Mouse (Mus musculus): ENCODE measurements around the gene Smg1. TPM values are rescaled to one million over a fixed set of nuclear protein-coding genes. Genes with fewer than 3 reads are reported as not detected.

Gene Smg1
- total and polyA plus RNA-seq, 3 experiments, result 19.9 to 121 (median 53.5) TPM

GRCm38 (mm10) chr7:118252979-118253378 lies 9.5 kb upstream of the Smg1 start:
- H3K27me3 ChIP-seq (ENCODE audit: insufficient read depth, low read length), result peaks cover 21% of the 10 kb centered on the region
- H3K36me3 ChIP-seq (replicated peaks), result no peaks in the 10 kb centered on the region
- H3K4me3 ChIP-seq (ENCODE audit: low read depth, low read length), result no peak overlapping the region
- DNase-seq (ENCODE audit: low spot score), result no peak
- peaks cover 3% of the 10 kb centered on the region; the same call in 1 of the 2 replicates for H3K4me1 ChIP-seq (ENCODE audit: insufficient read depth, low read depth, low read length)
- ATAC-seq (ENCODE audit: extremely low read depth, insufficient number of reproducible peaks, low FRiP score, poor library complexity, severe bottlenecking), result no peak
- H3K9me3 ChIP-seq (replicated peaks), result no peaks in the 10 kb centered on the region
- TF ChIP-seq GATA1 (IDR thresholded peaks at IDR 0.05; ENCODE audit: borderline replicate concordance, low read length) (no peak), TAL1 (conservative IDR thresholded peaks at IDR 0.05; ENCODE audit: low read depth, low read length) (no peak), CTCF (IDR thresholded peaks at IDR 0.05; ENCODE audit: low read depth, low read length) (no peak), POLR2AphosphoS5 (IDR thresholded peaks at IDR 0.05; ENCODE audit: insufficient replicate concordance, low read depth, low read length) (no peak), GATA2 (IDR thresholded peaks at IDR 0.05; ENCODE audit: borderline replicate concordance, low read depth, low read length) (no peak)

DNA sequence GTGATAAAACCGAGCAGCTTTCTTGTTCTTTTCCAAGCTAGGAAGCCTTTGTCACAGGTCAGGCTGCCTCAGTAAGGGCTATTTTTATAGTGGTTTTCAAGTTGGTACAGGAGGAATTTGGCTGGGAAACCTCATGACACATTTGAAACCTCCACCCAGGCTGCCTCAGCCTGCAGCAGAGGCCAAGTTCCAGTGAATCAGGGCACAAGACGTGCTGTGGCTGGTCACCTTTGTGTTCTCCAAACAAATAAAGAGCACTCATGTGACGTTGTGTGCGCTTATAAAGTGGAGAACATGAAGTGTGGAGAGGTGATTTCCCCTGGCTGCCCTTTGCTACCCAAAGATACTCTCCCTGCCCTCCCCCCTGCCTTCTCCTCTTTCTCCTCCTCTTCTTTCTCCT lies 8.9 kb upstream of the Smg1 start:
- Histone ChIP-seq H3K4me1 (ENCODE audit: insufficient read depth, low read depth, low read length) (peaks cover 3% of the 10 kb centered on the region; the same call in 1 of the 2 replicates), H3K9me3 (replicated peaks) (no peaks in the 10 kb centered on the region), H3K4me3 (ENCODE audit: low read depth, low read length) (no peak overlapping the region), H3K27me3 (ENCODE audit: insufficient read depth, low read length) (peaks cover 22% of the 10 kb centered on the region), H3K36me3 (replicated peaks) (no peaks in the 10 kb centered on the region)
- DNase-seq (ENCODE audit: low spot score) (no peak), ATAC-seq (ENCODE audit: extremely low read depth, insufficient number of reproducible peaks, low FRiP score, poor library complexity, severe bottlenecking) (no peak)
- TF ChIP-seq CTCF (IDR thresholded peaks at IDR 0.05; ENCODE audit: low read depth, low read length) (no peak), TAL1 (conservative IDR thresholded peaks at IDR 0.05; ENCODE audit: low read depth, low read length) (no peak), GATA1 (IDR thresholded peaks at IDR 0.05; ENCODE audit: borderline replicate concordance, low read length) (no peak), GATA2 (IDR thresholded peaks at IDR 0.05; ENCODE audit: borderline replicate concordance, low read depth, low read length) (no peak), POLR2AphosphoS5 (IDR thresholded peaks at IDR 0.05; ENCODE audit: insufficient replicate concordance, low read depth, low read length) (no peak)

- no peak for TF ChIP-seq POLR2AphosphoS5 (IDR thresholded peaks at IDR 0.05; ENCODE audit: insufficient replicate concordance, low read depth, low read length)
- no peak for TF ChIP-seq CTCF (IDR thresholded peaks at IDR 0.05; ENCODE audit: low read depth, low read length)
- TF ChIP-seq TAL1 (conservative IDR thresholded peaks at IDR 0.05; ENCODE audit: low read depth, low read length), result no peak
- no peak for TF ChIP-seq GATA2 (IDR thresholded peaks at IDR 0.05; ENCODE audit: borderline replicate concordance, low read depth, low read length)
- no peak for TF ChIP-seq GATA1 (IDR thresholded peaks at IDR 0.05; ENCODE audit: borderline replicate concordance, low read length)
- no peaks in the 10 kb centered on the region for H3K36me3 ChIP-seq (replicated peaks)
- peaks cover 3% of the 10 kb centered on the region; the same call in 1 of the 2 replicates for H3K4me1 ChIP-seq (ENCODE audit: insufficient read depth, low read depth, low read length)
- no peaks in the 10 kb centered on the region for H3K9me3 ChIP-seq (replicated peaks)
- H3K27me3 ChIP-seq (ENCODE audit: insufficient read depth, low read length), result peaks cover 22% of the 10 kb centered on the region
- ATAC-seq (ENCODE audit: extremely low read depth, insufficient number of reproducible peaks, low FRiP score, poor library complexity, severe bottlenecking) (no peak), DNase-seq (ENCODE audit: low spot score) (no peak)
- H3K4me3 ChIP-seq (ENCODE audit: low read depth, low read length), result no peak overlapping the region
Measured at GRCm38 (mm10) chr7:118251392-118252170, 8.1 kb upstream of the Smg1 start.

GRCm38 (mm10) chr7:118250482-118251160 lies 7.2 kb upstream of the Smg1 start:
- H3K27me3 ChIP-seq (ENCODE audit: insufficient read depth, low read length), result peaks cover 22% of the 10 kb centered on the region
- ATAC-seq (ENCODE audit: extremely low read depth, insufficient number of reproducible peaks, low FRiP score, poor library complexity, severe bottlenecking) (no peak), DNase-seq (ENCODE audit: low spot score) (no peak)
- no peak overlapping the region for H3K4me3 ChIP-seq (ENCODE audit: low read depth, low read length)
- H3K36me3 ChIP-seq (replicated peaks), result no peaks in the 10 kb centered on the region
- H3K4me1 ChIP-seq (ENCODE audit: insufficient read depth, low read depth, low read length), result peaks cover 3% of the 10 kb centered on the region; the same call in 1 of the 2 replicates
- H3K9me3 ChIP-seq (replicated peaks), result no peaks in the 10 kb centered on the region
- no peak for TF ChIP-seq TAL1 (conservative IDR thresholded peaks at IDR 0.05; ENCODE audit: low read depth, low read length)
- TF ChIP-seq POLR2AphosphoS5 (IDR thresholded peaks at IDR 0.05; ENCODE audit: insufficient replicate concordance, low read depth, low read length), result no peak
- no peak for TF ChIP-seq CTCF (IDR thresholded peaks at IDR 0.05; ENCODE audit: low read depth, low read length)
- no peak for TF ChIP-seq GATA1 (IDR thresholded peaks at IDR 0.05; ENCODE audit: borderline replicate concordance, low read length)
- TF ChIP-seq GATA2 (IDR thresholded peaks at IDR 0.05; ENCODE audit: borderline replicate concordance, low read depth, low read length), result no peak

DNA sequence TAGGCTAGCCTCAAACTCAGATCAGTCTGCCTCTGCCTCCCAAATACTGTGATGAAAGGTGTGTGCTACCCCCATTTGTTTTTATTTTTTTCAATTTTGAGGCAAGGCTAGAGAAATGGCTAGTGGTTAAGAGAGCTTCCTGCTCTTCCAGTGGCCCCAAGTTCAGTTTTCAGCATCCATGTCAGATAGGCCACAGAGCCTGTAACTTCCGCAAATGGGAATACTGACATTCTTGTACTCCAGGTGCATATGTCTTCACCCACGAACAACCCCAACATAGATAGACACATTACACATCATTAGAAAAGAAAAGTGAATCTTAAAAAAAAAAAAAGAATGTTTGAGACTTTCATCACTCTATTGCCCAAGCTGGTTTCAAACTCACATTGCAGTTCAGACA lies 6.1 kb upstream of the Smg1 start:
- ATAC-seq (ENCODE audit: extremely low read depth, insufficient number of reproducible peaks, low FRiP score, poor library complexity, severe bottlenecking), result no peak
- H3K27me3 ChIP-seq (ENCODE audit: insufficient read depth, low read length), result peaks cover 21% of the 10 kb centered on the region
- no peak for DNase-seq (ENCODE audit: low spot score)
- no peaks in the 10 kb centered on the region for H3K36me3 ChIP-seq (replicated peaks)
- peaks cover 3% of the 10 kb centered on the region for H3K4me1 ChIP-seq (ENCODE audit: insufficient read depth, low read depth, low read length)
- TF ChIP-seq POLR2AphosphoS5 (IDR thresholded peaks at IDR 0.05; ENCODE audit: insufficient replicate concordance, low read depth, low read length), result no peak
- TF ChIP-seq TAL1 (conservative IDR thresholded peaks at IDR 0.05; ENCODE audit: low read depth, low read length), result no peak
- no peak for TF ChIP-seq GATA1 (IDR thresholded peaks at IDR 0.05; ENCODE audit: borderline replicate concordance, low read length)
- no peak for TF ChIP-seq CTCF (IDR thresholded peaks at IDR 0.05; ENCODE audit: low read depth, low read length)
- no peak for TF ChIP-seq GATA2 (IDR thresholded peaks at IDR 0.05; ENCODE audit: borderline replicate concordance, low read depth, low read length)
- no peak overlapping the region for H3K4me3 ChIP-seq (ENCODE audit: low read depth, low read length)
- no peaks in the 10 kb centered on the region for H3K9me3 ChIP-seq (replicated peaks)

DNA sequence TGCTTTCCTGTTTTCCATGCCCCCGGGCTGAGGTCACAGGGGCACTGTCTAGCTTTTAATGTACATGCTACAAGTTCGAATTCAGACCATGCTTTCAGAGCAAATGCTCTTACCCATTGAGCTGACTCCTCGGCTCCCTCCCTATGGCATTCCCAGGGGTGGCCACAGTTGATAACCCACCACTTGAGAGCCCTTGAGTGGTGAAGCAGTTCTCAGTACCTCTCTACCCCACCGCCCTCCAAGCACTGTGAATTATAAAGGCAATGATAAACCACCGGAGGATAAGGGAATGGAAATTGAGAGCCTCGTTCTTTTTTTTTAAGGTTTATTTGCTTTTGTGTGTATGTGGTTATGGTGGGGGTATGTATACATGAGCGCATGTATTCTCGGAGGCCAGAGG lies 4.6 kb upstream of the Smg1 start:
- Histone ChIP-seq H3K4me1 (ENCODE audit: insufficient read depth, low read depth, low read length) (peaks cover 11% of the 10 kb centered on the region), H3K4me3 (ENCODE audit: low read depth, low read length) (no peak overlapping the region), H3K27me3 (ENCODE audit: insufficient read depth, low read length) (peaks cover 10% of the 10 kb centered on the region), H3K36me3 (replicated peaks) (no peaks in the 10 kb centered on the region), H3K9me3 (replicated peaks) (no peaks in the 10 kb centered on the region)
- no peak for DNase-seq (ENCODE audit: low spot score)
- no peak for ATAC-seq (ENCODE audit: extremely low read depth, insufficient number of reproducible peaks, low FRiP score, poor library complexity, severe bottlenecking)
- TF ChIP-seq TAL1 (conservative IDR thresholded peaks at IDR 0.05; ENCODE audit: low read depth, low read length) (no peak), POLR2AphosphoS5 (IDR thresholded peaks at IDR 0.05; ENCODE audit: insufficient replicate concordance, low read depth, low read length) (no peak), GATA2 (IDR thresholded peaks at IDR 0.05; ENCODE audit: borderline replicate concordance, low read depth, low read length) (no peak), CTCF (IDR thresholded peaks at IDR 0.05; ENCODE audit: low read depth, low read length) (no peak), GATA1 (IDR thresholded peaks at IDR 0.05; ENCODE audit: borderline replicate concordance, low read length) (no peak)

All from G1E (cell line).